Mouse (Mus musculus): ENCODE measurements at regions not wholly inside any gene's neighbourhood (a gene's known extent, or its start where the extent isn't known, plus 50 kb on each side); places are given as distances from the start of the nearest gene placed in this dataset.

- DNase-seq: no peak
These were observed 126.4 kb downstream of the Rpl10l start for GRCm38 (mm10) chr12:66157630-66158292.

GRCm38 (mm10) chr12:66156980-66157629 lies 127.1 kb downstream of the Rpl10l start:
- no peak for DNase-seq

DNA sequence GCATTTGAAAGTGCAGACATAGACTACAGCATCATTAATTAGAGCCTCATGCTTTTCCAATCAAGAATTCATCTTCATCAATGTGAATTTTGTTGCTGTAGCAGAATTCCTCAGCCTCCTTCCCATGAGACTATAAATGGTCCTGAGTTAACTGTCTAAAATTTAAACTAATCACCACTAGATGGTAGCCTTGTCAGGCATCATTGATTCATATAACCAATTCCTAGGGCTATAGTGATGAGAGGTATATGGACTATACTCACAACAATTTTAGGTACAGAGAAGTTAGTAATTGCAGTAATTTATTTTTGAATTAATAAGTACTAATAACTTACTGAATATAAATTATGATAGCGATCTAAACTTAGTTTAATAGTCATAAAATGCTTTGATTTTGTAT lies 153.3 kb downstream of the Rpl10l start:
- no peak for DNase-seq

GRCm38 (mm10) chr12:66119565-66119964 lies 164.6 kb downstream of the Rpl10l start:
- DNase-seq: no peak

DNA sequence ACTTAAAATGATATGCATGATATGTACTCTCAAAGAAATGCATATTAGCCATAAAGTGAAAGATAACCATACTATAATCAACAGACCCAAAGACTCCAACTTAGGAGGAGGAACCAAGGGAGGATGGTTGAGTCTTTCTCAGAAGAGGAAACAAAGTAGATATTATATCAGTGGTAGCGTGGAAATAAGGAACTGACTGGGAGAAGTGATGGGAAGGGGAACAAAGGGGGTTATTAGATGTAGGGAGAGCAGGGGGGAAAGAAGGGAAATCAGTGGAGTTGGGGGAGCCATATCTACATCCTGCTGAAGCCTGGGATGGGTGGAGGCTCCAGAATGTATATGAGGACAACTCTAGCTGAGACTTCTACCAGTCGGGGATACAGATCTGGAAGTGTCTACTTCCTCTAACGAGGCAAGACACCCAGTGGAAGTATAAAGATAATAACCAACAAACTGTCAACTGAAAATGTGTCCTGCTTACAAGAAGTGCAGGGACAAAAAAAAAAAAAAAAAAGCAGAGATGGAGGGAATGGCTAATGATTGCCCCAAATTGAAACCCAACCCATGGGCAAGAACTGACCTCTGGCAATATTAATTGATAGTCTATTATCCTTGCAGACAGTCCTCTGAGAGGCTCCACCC lies 193.3 kb downstream of the Rpl10l start:
- no peak for DNase-seq

DNA sequence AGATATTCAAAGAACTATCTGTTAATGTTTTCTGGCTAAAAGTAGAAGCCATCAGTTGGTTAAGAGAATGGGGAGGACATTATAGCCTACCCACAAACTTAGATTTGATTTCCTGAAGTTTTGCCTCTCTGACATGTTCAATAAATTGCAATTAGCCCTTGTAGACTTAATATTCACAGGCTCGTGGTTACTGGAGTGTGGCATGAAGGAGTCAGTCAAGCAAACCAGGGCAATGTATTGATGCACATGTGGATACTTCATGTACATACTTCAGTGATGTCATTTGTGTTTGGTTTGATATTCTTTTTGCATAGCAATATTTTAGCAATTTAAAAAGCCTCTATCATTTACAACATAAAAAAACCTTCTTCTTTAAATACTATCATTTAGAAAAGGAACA lies 223.9 kb downstream of the Rpl10l start:
- no peak for DNase-seq

GRCm38 (mm10) chr12:66055206-66055605 lies 229.0 kb downstream of the Rpl10l start:
- no peak for DNase-seq

DNA sequence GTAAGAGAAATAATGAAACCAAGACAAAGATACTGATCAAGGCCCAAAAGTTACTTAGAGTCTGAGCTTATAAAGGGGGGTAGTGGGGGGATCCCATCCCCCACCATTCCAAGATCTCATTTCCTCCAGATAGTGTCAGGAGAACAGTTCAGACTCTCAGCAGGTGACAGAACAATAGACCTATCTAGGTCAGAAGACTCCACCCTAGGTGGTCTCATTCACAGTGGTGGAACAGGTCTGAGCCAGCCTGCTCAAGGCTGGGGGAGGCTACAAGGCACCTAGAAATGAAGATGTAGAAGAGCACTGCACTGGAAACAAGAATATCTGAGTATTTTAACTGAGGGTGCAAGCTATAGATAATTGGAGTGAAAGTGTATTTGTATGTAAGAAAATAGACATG lies 235.3 kb downstream of the Rpl10l start:
- no peak for DNase-seq

GRCm38 (mm10) chr12:66036281-66036680 lies 247.9 kb downstream of the Rpl10l start:
- DNase-seq: peak; percentile 46 to 56

DNA sequence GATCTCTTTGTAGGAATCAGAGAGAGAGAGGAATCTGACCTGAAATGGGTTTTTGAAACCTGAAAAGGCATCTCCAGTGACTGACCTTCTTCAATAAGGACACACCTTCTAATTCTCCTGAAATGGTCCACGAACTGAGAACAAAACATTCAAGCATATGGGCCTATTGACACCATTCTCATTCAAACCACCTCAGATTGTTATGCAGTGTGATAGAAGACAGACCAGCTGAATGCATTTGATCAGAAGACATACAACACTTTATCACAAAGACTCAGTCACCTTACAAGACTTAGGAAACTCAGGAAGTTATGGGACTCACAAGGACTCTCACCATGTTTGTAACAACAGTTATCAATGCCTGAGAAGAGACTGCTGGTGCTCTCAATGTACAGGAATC lies 256.7 kb downstream of the Rpl10l start:
- DNase-seq: no peak

DNA sequence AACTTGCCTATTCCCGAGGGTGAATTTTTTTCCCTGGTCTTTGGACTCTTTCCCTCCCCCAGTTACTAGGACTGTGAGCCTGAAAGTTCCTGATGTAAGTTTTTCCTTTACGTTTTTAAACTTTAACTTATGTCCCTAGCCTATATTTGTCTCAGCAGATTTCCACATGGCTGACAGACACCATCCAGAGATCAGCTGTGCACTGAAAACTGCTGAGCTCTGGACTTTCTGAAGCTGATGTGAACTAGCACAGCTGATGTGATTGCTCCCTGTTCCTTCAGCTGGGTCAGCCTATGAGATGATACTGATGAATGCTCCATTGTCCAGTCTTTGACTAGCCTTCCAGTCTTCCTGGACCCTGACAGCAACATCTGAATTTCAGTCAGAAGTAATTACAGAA lies 271.5 kb downstream of the Rpl10l start:
- DNase-seq: no peak
